Mouse (Mus musculus): Measurements from ENCODE around the gene Prkrip1.

- peak; percentile 13 to 44; a peak in 2 of 4 replicates for TF ChIP-seq CTCF (conservative IDR thresholded peaks at IDR 0.05 in 1 of 2, IDR thresholded peaks at IDR 0.05 in 1 of 2; ENCODE audit: low read depth in 2 of 2, low read length in 2 of 2)
- TF ChIP-seq KAT2A (IDR thresholded peaks at IDR 0.05; ENCODE audit: insufficient replicate concordance, low read length), result no peak
- no peak for TF ChIP-seq ZC3H11A (IDR thresholded peaks at IDR 0.05; ENCODE audit: low read depth, low read length)
- TF ChIP-seq POLR2A (IDR thresholded peaks at IDR 0.05; ENCODE audit: low read depth, low read length), result no peak
- no peak for TF ChIP-seq SIN3A (IDR thresholded peaks at IDR 0.05; ENCODE audit: low read length)
Observed at GRCm38 (mm10) chr5:136143161-136143755, 55.5 kb downstream of the Prkrip1 start.

All from CH12.LX (cell line).